Mouse (Mus musculus): ENCODE measurements around the gene Elavl3.

DNA sequence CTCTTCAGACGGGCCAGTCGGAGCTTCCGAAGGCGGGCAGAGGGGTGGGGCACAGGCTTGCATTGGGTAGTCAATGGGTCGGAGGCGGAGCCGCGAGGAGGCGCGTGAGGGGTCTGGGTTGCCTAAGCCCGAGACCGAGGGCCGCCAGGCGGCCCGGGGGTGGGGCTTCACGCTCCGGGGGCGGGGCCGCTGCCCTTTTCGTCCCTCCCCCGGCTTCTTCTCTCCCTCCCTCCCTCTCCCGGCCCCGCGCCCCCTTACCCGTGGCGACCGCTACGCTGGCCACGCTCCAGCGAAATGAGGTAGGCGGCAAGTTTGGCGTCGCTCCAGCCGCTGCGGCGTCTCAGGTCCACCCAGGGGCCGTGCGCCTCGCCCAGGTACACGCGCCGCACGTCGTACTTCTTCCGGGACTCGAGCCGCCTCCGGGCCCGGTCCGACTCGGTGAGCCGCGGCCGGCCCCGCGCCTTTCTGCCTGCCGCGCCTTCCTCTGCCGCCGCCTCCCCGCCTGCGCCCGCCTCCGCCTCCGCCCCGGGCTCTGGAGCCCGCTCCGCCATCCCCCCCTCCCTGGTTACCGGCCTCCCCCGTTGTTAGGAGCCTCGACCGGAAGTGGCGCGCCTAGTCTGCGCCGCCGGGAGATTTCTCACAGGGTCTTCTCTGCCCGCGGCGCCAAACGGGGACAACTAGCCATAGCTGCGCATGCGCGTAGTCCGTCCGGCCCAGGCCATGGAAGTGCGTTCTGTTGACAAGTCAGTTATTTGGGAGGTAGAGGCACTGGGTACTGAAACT is 19.2 kb upstream of the Elavl3 start, which contains the start of the genes Gm49318 and Zfp653:
- TF ChIP-seq CTCF (IDR thresholded peaks at IDR 0.05; ENCODE audit: low read depth) = peak; percentile 27; the same call in 1 of the 2 replicates
- TF ChIP-seq EP300 (IDR thresholded peaks at IDR 0.05; ENCODE audit: low read depth) = no peak

Data from liver, postnatal 0 days (tissue).